Mouse (Mus musculus) cerebellum, adult 2 months (tissue): ENCODE measurements around the gene Ccl6. TPM values are rescaled to one million over a fixed set of nuclear protein-coding genes. Genes with fewer than 3 reads are reported as not detected.

Experiments
- DNase-seq, 2 experiments: peaks; one replicate each; pipeline ENCODE4 v3.0.0; 2021
- H3K27ac ChIP-seq: fragments of 200-500 bp; 2 replicates; pipeline ENCODE4 v1.5.1; 2012; ENCODE audit warnings: low read length, control low read depth, inconsistent platforms; ENCODE audit not compliant: insufficient read depth
- H3K27me3 ChIP-seq: fragments of 200-500 bp; 2 replicates; pipeline ENCODE4 v1.6.1; 2012; ENCODE audit warnings: inconsistent platforms, mild to moderate bottlenecking, low read length, moderate library complexity; ENCODE audit not compliant: control insufficient read depth, insufficient read depth
- H3K4me1 ChIP-seq: fragments of 200-500 bp; 2 replicates; pipeline ENCODE4 v1.6.1; 2011; ENCODE audit warnings: low read length; ENCODE audit not compliant: control insufficient read depth, insufficient read depth
- H3K4me3 ChIP-seq: fragments of 200-500 bp; replicated peaks from 2 replicates; pipeline ENCODE3; 2011; ENCODE audit warnings: mild to moderate bottlenecking, low read depth, low read length, control low read depth; ENCODE audit not compliant: insufficient read depth
- CTCF ChIP-seq: fragments of 200-500 bp; IDR thresholded peaks from 2 replicates; pipeline ENCODE4 v1.5.1; 2011; ENCODE audit warnings: low read depth, mild to moderate bottlenecking, control low read depth, low read length, moderate library complexity, borderline replicate concordance; ENCODE audit not compliant: insufficient read depth
- POLR2A ChIP-seq: fragments of 200-500 bp; IDR thresholded peaks from 2 replicates; pipeline ENCODE4 v1.6.1; 2011; ENCODE audit warnings: low read length, control low read depth, borderline replicate concordance; ENCODE audit not compliant: insufficient read depth
- WGBS: fragments of 180-500 bp; shearing (Covaris S2); methylation state at CpG from one replicate; pipeline ENCODE4 v1.1.7; 2018; 5-methylcytosine and 5-hydroxymethylcytosine counted together
- polyA plus RNA-seq: library from polyadenylated mRNA; depleted of rRNA; stranded (reverse); fragments of >200 nt; gene quantifications from 2 replicates; pipeline ENCODE4 v1.2.3, GENCODE M21; 2012

Ccl6 gene
- polyA plus RNA-seq, 1 experiment: 1.7 TPM

- no peaks in the 10 kb centered on the region for H3K27me3 ChIP-seq
- WGBS: 92% methylated on average over 3 of the region's 3 CpGs
- H3K4me3 ChIP-seq: no peak overlapping the region
- H3K27ac ChIP-seq: no peak overlapping the region
- DNase-seq: no peak
- H3K4me1 ChIP-seq: no peaks in the 10 kb centered on the region
- TF ChIP-seq POLR2A (no peak), CTCF (no peak)
These were observed 12.6 kb upstream of the Ccl6 start for GRCm38 (mm10) chr11:83605535-83605934.

GRCm38 (mm10) chr11:83604698-83605097 lies 11.8 kb upstream of the Ccl6 start:
- no peaks in the 10 kb centered on the region for H3K27me3 ChIP-seq
- TF ChIP-seq CTCF: no peak
- TF ChIP-seq POLR2A: no peak
- WGBS: 92% methylated on average over 4 of the region's 4 CpGs

GRCm38 (mm10) chr11:83603399-83603798 lies 10.5 kb upstream of the Ccl6 start:
- Histone ChIP-seq H3K4me1 (no peaks in the 10 kb centered on the region), H3K27ac (no peak overlapping the region), H3K27me3 (no peaks in the 10 kb centered on the region), H3K4me3 (no peak overlapping the region)
- 96% methylated on average over 3 of the region's 3 CpGs for WGBS
- TF ChIP-seq POLR2A (no peak), CTCF (no peak)
- no peak for DNase-seq

More at GRCm38 (mm10) chr11:83604698-83605097, 11.8 kb upstream of the Ccl6 start:
- H3K4me3 ChIP-seq: no peak overlapping the region
- no peaks in the 10 kb centered on the region for H3K4me1 ChIP-seq
- no peak for DNase-seq
- H3K27ac ChIP-seq: no peak overlapping the region

GRCm38 (mm10) chr11:83600576-83600975 lies 7.7 kb upstream of the Ccl6 start:
- 95% methylated on average over 2 of the region's 2 CpGs for WGBS
- Histone ChIP-seq H3K27ac (no peak overlapping the region), H3K4me3 (no peak overlapping the region), H3K27me3 (no peaks in the 10 kb centered on the region), H3K4me1 (no peaks in the 10 kb centered on the region)
- DNase-seq: no peak
- TF ChIP-seq CTCF: no peak
- TF ChIP-seq POLR2A: no peak

GRCm38 (mm10) chr11:83598991-83599390 lies 6.1 kb upstream of the Ccl6 start:
- WGBS: 83% methylated on average over 3 of the region's 3 CpGs
- H3K4me3 ChIP-seq: no peak overlapping the region

GRCm38 (mm10) chr11:83598207-83598837 lies 5.4 kb upstream of the Ccl6 start:
- TF ChIP-seq POLR2A (no peak), CTCF (no peak)
- 81% methylated on average over 3 of the region's 3 CpGs for WGBS
- Histone ChIP-seq H3K4me3 (no peak overlapping the region), H3K4me1 (no peaks in the 10 kb centered on the region), H3K27me3 (no peaks in the 10 kb centered on the region), H3K27ac (no peak overlapping the region)
- DNase-seq: no peak

More at GRCm38 (mm10) chr11:83598991-83599390, 6.1 kb upstream of the Ccl6 start:
- H3K4me1 ChIP-seq: no peaks in the 10 kb centered on the region
- no peak for DNase-seq
- TF ChIP-seq CTCF (no peak), POLR2A (no peak)
- no peaks in the 10 kb centered on the region for H3K27me3 ChIP-seq
- H3K27ac ChIP-seq: no peak overlapping the region

GRCm38 (mm10) chr11:83597796-83598195 lies 4.9 kb upstream of the Ccl6 start:
- WGBS: 94% methylated on average over 7 of the region's 7 CpGs

GRCm38 (mm10) chr11:83595669-83596455 lies 3.0 kb upstream of the Ccl6 start:
- 82% methylated on average over 7 of the region's 7 CpGs for WGBS
- DNase-seq: no peak
- Histone ChIP-seq H3K27ac (no peak overlapping the region), H3K4me1 (no peaks in the 10 kb centered on the region), H3K27me3 (no peaks in the 10 kb centered on the region), H3K4me3 (no peak overlapping the region)
- TF ChIP-seq POLR2A (no peak), CTCF (no peak)

More at GRCm38 (mm10) chr11:83597796-83598195, 4.9 kb upstream of the Ccl6 start:
- no peaks in the 10 kb centered on the region for H3K27me3 ChIP-seq
- no peak for TF ChIP-seq POLR2A
- no peak for TF ChIP-seq CTCF
- no peak overlapping the region for H3K27ac ChIP-seq
- no peak for DNase-seq
- no peaks in the 10 kb centered on the region for H3K4me1 ChIP-seq
- H3K4me3 ChIP-seq: no peak overlapping the region
